Mouse (Mus musculus): ENCODE results near the gene Rad23a.

- TF ChIP-seq CTCF (conservative IDR thresholded peaks at IDR 0.05; ENCODE audit: low read length): no peak
- TF ChIP-seq POU5F1 (IDR thresholded peaks at IDR 0.05; ENCODE audit: borderline replicate concordance, low read length): no peak
- TF ChIP-seq NANOG (IDR thresholded peaks at IDR 0.05; ENCODE audit: borderline replicate concordance, low read length): no peak
Measured at GRCm38 (mm10) chr8:84794486-84794885, 46.0 kb downstream of the Rad23a start.
